In genomic region chr9:36796224-36796623, GRCm38 (mm10) we compare ENCODE assay signal across 8 mouse cellular contexts. TPM values are rescaled to one million over a fixed set of nuclear protein-coding genes. Genes with fewer than 3 reads are reported as not detected.
DNase-seq lines count a peak whose midpoint lies in the region; ATAC-seq and TF ChIP-seq lines count a peak whose summit lies in the region.
"Had no signal": no experiment of that assay in that cellular context is flagged by ENCODE, and none has a peak within 500 bp of the region (broad histone marks: within the 10 kb centered on the region; RNA-seq: fewer than 3 reads in every experiment).

No protein-coding gene starts in this region.

- H3K27ac ChIP-seq in left cerebral cortex, adult 2 months = no peak overlapping the region
- peak overlapping the region; percentile 93; the same call in 1 of the 2 replicates for H3K27ac ChIP-seq in embryonic facial prominence, embryonic 10.5 days (replicated peaks)
- H3K27ac ChIP-seq in neural tube, embryonic 12.5 days = no peak overlapping the region

- H3K4me3 ChIP-seq in left cerebral cortex, adult 2 months = peak overlapping the region; percentile 97
- H3K4me3 ChIP-seq in embryonic facial prominence, embryonic 10.5 days = peak overlapping the region; percentile 98
- H3K4me3 ChIP-seq in neural tube, embryonic 12.5 days = peak overlapping the region; percentile 93

- no peaks in the 10 kb centered on the region for H3K9me3 ChIP-seq in embryonic facial prominence, embryonic 10.5 days
- H3K9me3 ChIP-seq in neural tube, embryonic 12.5 days = no peaks in the 10 kb centered on the region

- WGBS in embryonic facial prominence, embryonic 10.5 days = 27% methylated on average over 5 of the region's 5 CpGs
- WGBS in neural tube, embryonic 12.5 days = 17% methylated on average over 5 of the region's 5 CpGs

- TF ChIP-seq CTCF in left cerebral cortex, adult 2 months (IDR thresholded peaks at IDR 0.05) = no peak

- H3K9ac ChIP-seq in neural tube, embryonic 12.5 days = peak overlapping the region; percentile 92

- H3K4me2 ChIP-seq in neural tube, embryonic 12.5 days (replicated peaks) = peak overlapping the region; percentile 89

- no peaks in the 10 kb centered on the region for H3K27me3 ChIP-seq in embryonic facial prominence, embryonic 10.5 days (replicated peaks; ENCODE audit: low read depth, poor library complexity, severe bottlenecking)
- H3K27me3 ChIP-seq in neural tube, embryonic 12.5 days (replicated peaks) = no peaks in the 10 kb centered on the region

- intact Hi-C loops in left cerebral cortex, adult 2 months (cut with DNase I) = loop anchor here (2.0 to 5.0 kb wide), 2 partner anchors 37 to 76 kb away; no protein-coding TSS in a partner anchor

- no peak for DNase-seq in left cerebral cortex, adult 2 months (ENCODE audit: extremely low spot score in 1 of 2, low spot score in 2 of 2)
- DNase-seq in left cerebral cortex, adult 11 months (ENCODE audit: low spot score) = no peak
- DNase-seq in embryonic facial prominence, embryonic 10.5 days (ENCODE audit: low spot score) = no peak
- DNase-seq in spleen, postnatal 4 days (ENCODE audit: low spot score in 2 of 2) = no peak
- no peak for DNase-seq in frontal cortex, postnatal 36 days (ENCODE audit: low spot score in 2 of 2)
- DNase-seq: cerebellum, adult 8-10 months had no signal

- H3K36me3 ChIP-seq in embryonic facial prominence, embryonic 10.5 days (replicated peaks) = peaks cover 16% of the 10 kb centered on the region
- peaks cover 10% of the 10 kb centered on the region for H3K36me3 ChIP-seq in neural tube, embryonic 12.5 days

- ATAC-seq in inflammation-experienced regulatory T-cells, adult 6 months = peak; percentile 25
- ATAC-seq in neural tube, embryonic 12.5 days (ENCODE audit: low FRiP score, low read depth) = no peak

- peaks cover 13% of the 10 kb centered on the region for H3K4me1 ChIP-seq in embryonic facial prominence, embryonic 10.5 days
- H3K4me1 ChIP-seq in neural tube, embryonic 12.5 days = peaks cover 8% of the 10 kb centered on the region

RNA-seq across cellular contexts. Expression of gene Ei24, which starts 1.0 kb away (rescaled TPM):
- 100 to 1,000 TPM; 109 to 111 TPM for total RNA-seq in left cerebral cortex, adult 2 months (2021)
- 88.4 and 89.9 TPM in 2 replicates for polyA plus RNA-seq in embryonic facial prominence, embryonic 10.5 days (2016; fragmentation: Nextera tagmentation; extraction: Ambion mirVana)
- 10 to 100 TPM; 13.2 to 20.3 (median 16.4) TPM for polyA plus RNA-seq in inflammation-experienced regulatory T-cells, adult 6 months (2017; shearing (Covaris generic))
- polyA plus RNA-seq in neural tube, embryonic 12.5 days (2016; fragmentation: Nextera tagmentation; extraction: Ambion mirVana) = 119 and 122 TPM in 2 replicates

RNA-seq across cellular contexts. Expression of gene Fez1, which starts 25.4 kb away (rescaled TPM):
- 100 to 1,000 TPM; 241 to 261 TPM for total RNA-seq in left cerebral cortex, adult 2 months (2021)
- 74.2 and 83.1 TPM in 2 replicates for polyA plus RNA-seq in embryonic facial prominence, embryonic 10.5 days (2016; fragmentation: Nextera tagmentation; extraction: Ambion mirVana)
- polyA plus RNA-seq in inflammation-experienced regulatory T-cells, adult 6 months (2017; shearing (Covaris generic)) = not detected
- 428 and 435 TPM in 2 replicates for polyA plus RNA-seq in neural tube, embryonic 12.5 days (2016; fragmentation: Nextera tagmentation; extraction: Ambion mirVana)

RNA-seq across cellular contexts. Expression of gene Stt3a, which starts 28.7 kb away (rescaled TPM):
- 10 to 100 TPM; 70.3 to 77.2 TPM for total RNA-seq in left cerebral cortex, adult 2 months (2021)
- 177 and 180 TPM in 2 replicates for polyA plus RNA-seq in embryonic facial prominence, embryonic 10.5 days (2016; fragmentation: Nextera tagmentation; extraction: Ambion mirVana)
- polyA plus RNA-seq in inflammation-experienced regulatory T-cells, adult 6 months (2017; shearing (Covaris generic)) = 100 to 1,000 TPM; 237 to 338 (median 247) TPM
- 144 and 155 TPM in 2 replicates for polyA plus RNA-seq in neural tube, embryonic 12.5 days (2016; fragmentation: Nextera tagmentation; extraction: Ambion mirVana)

Comparison
In these comparisons a context has a peak if more than half of its experiments do, and no peak if none do; other contexts are left out.
1. RNA of gene Fez1, which starts 25.4 kb away (polyA plus RNA-seq): 428 to 435 TPM in neural tube, embryonic 12.5 days and 74.2 to 83.1 TPM in embryonic facial prominence, embryonic 10.5 days; not detected in inflammation-experienced regulatory T-cells, adult 6 months; every median in the first group is over 10 times any median in the second.
2. Peak in every context shown above with its lines, with median percentiles within 50 percentile points of each other: H3K4me3 ChIP-seq.